Mouse (Mus musculus): ENCODE data around the gene Kif5c. TPM values are rescaled to one million over a fixed set of nuclear protein-coding genes. Genes with fewer than 3 reads are reported as not detected.

Kif5c gene
- polyA plus RNA-seq, 1 experiment from 2014 or later, result 153 TPM

- peak; percentile 54 for ATAC-seq (ENCODE audit: low FRiP score)
- peak overlapping the region; percentile 49 for H3K27ac ChIP-seq
Observed at GRCm38 (mm10) chr2:49655195-49655873, 36.2 kb downstream of the Kif5c start.

GRCm38 (mm10) chr2:49655874-49656195 lies 36.7 kb downstream of the Kif5c start:
- Histone ChIP-seq H3K4me2 (replicated peaks) (peak overlapping the region; percentile 18; the same call in 1 of the 2 replicates), H3K9ac (no peak overlapping the region; the same call in 1 of the 2 replicates), H3K9me3 (replicated peaks) (no peaks in the 10 kb centered on the region), H3K27ac (peak overlapping the region; percentile 49), H3K4me3 (no peak overlapping the region), H3K36me3 (peaks cover 7% of the 10 kb centered on the region), H3K27me3 (no peaks in the 10 kb centered on the region), H3K4me1 (peaks cover 39% of the 10 kb centered on the region)
- ATAC-seq (ENCODE audit: low FRiP score), result no peak; the same call in 1 of the 2 replicates
- WGBS, result 67% methylated on average over 3 of the region's 3 CpGs

More at GRCm38 (mm10) chr2:49655195-49655873, 36.2 kb downstream of the Kif5c start:
- H3K9ac ChIP-seq, result no peak overlapping the region; the same call in 1 of the 2 replicates
- 31% methylated on average over 11 of the region's 11 CpGs for WGBS
- H3K36me3 ChIP-seq, result peaks cover 7% of the 10 kb centered on the region
- peak overlapping the region; percentile 18; the same call in 1 of the 2 replicates for H3K4me2 ChIP-seq (replicated peaks)
- H3K4me3 ChIP-seq, result no peak overlapping the region
- H3K4me1 ChIP-seq, result peaks cover 39% of the 10 kb centered on the region
- H3K27me3 ChIP-seq, result no peaks in the 10 kb centered on the region
- no peaks in the 10 kb centered on the region for H3K9me3 ChIP-seq (replicated peaks)

GRCm38 (mm10) chr2:49656988-49657387 lies 37.9 kb downstream of the Kif5c start:
- no peak overlapping the region for H3K27ac ChIP-seq
- H3K4me1 ChIP-seq, result peaks cover 39% of the 10 kb centered on the region
- 89% methylated on average over 2 of the region's 2 CpGs for WGBS

GRCm38 (mm10) chr2:49657666-49658065 lies 38.6 kb downstream of the Kif5c start:
- H3K9ac ChIP-seq, result no peak overlapping the region
- no peak overlapping the region for H3K4me2 ChIP-seq (replicated peaks)
- H3K36me3 ChIP-seq, result 0 out of 2 replicates have a peak, but pooled peaks cover 1% of the 10 kb centered on the region
- 90% methylated on average over 3 of the region's 3 CpGs for WGBS
- H3K9me3 ChIP-seq (replicated peaks), result no peaks in the 10 kb centered on the region
- H3K4me3 ChIP-seq, result no peak overlapping the region
- H3K4me1 ChIP-seq, result peaks cover 39% of the 10 kb centered on the region
- no peak for ATAC-seq (ENCODE audit: low FRiP score)
- no peaks in the 10 kb centered on the region for H3K27me3 ChIP-seq
- no peak overlapping the region for H3K27ac ChIP-seq

More at GRCm38 (mm10) chr2:49656988-49657387, 37.9 kb downstream of the Kif5c start:
- no peak for ATAC-seq (ENCODE audit: low FRiP score)
- H3K4me3 ChIP-seq, result no peak overlapping the region
- H3K4me2 ChIP-seq (replicated peaks), result no peak overlapping the region
- H3K9ac ChIP-seq, result no peak overlapping the region
- H3K36me3 ChIP-seq, result peaks cover 7% of the 10 kb centered on the region
- H3K27me3 ChIP-seq, result no peaks in the 10 kb centered on the region
- H3K9me3 ChIP-seq (replicated peaks), result no peaks in the 10 kb centered on the region

- no peaks in the 10 kb centered on the region for H3K27me3 ChIP-seq
- H3K27ac ChIP-seq, result no peak overlapping the region
- H3K4me1 ChIP-seq, result peaks cover 39% of the 10 kb centered on the region
- H3K9me3 ChIP-seq (replicated peaks), result no peaks in the 10 kb centered on the region
- H3K4me3 ChIP-seq, result no peak overlapping the region
- H3K4me2 ChIP-seq (replicated peaks), result no peak overlapping the region
- ATAC-seq (ENCODE audit: low FRiP score), result no peak
- H3K9ac ChIP-seq, result no peak overlapping the region
- no peaks in the 10 kb centered on the region for H3K36me3 ChIP-seq
- 69% methylated on average over 4 of the region's 4 CpGs for WGBS
Observed at GRCm38 (mm10) chr2:49658988-49659387, 39.9 kb downstream of the Kif5c start.

GRCm38 (mm10) chr2:49659964-49660363 lies 40.9 kb downstream of the Kif5c start:
- Histone ChIP-seq H3K27ac (peak overlapping the region; percentile 2; the same call in 1 of the 2 replicates), H3K36me3 (no peaks in the 10 kb centered on the region), H3K4me2 (replicated peaks) (no peak overlapping the region), H3K9ac (no peak overlapping the region), H3K9me3 (replicated peaks) (no peaks in the 10 kb centered on the region), H3K4me3 (no peak overlapping the region), H3K4me1 (peaks cover 31% of the 10 kb centered on the region), H3K27me3 (no peaks in the 10 kb centered on the region)
- ATAC-seq (ENCODE audit: low FRiP score), result no peak
- 51% methylated on average over 8 of the region's 8 CpGs for WGBS

GRCm38 (mm10) chr2:49660375-49660923 lies 41.4 kb downstream of the Kif5c start:
- Histone ChIP-seq H3K4me3 (no peak overlapping the region), H3K36me3 (no peaks in the 10 kb centered on the region), H3K4me2 (replicated peaks) (no peak overlapping the region), H3K27me3 (no peaks in the 10 kb centered on the region), H3K4me1 (peaks cover 27% of the 10 kb centered on the region), H3K9ac (no peak overlapping the region), H3K9me3 (replicated peaks) (no peaks in the 10 kb centered on the region), H3K27ac (no peak overlapping the region)
- no peak for ATAC-seq (ENCODE audit: low FRiP score)
- WGBS, result 78% methylated on average over 12 of the region's 12 CpGs

GRCm38 (mm10) chr2:49661348-49661747 lies 42.2 kb downstream of the Kif5c start:
- peaks cover 18% of the 10 kb centered on the region for H3K4me1 ChIP-seq

GRCm38 (mm10) chr2:49661872-49662271 lies 42.8 kb downstream of the Kif5c start:
- ATAC-seq (ENCODE audit: low FRiP score), result no peak
- Histone ChIP-seq H3K36me3 (no peaks in the 10 kb centered on the region), H3K9me3 (replicated peaks) (no peaks in the 10 kb centered on the region), H3K4me3 (no peak overlapping the region), H3K4me1 (peaks cover 18% of the 10 kb centered on the region), H3K9ac (no peak overlapping the region), H3K27me3 (no peaks in the 10 kb centered on the region), H3K4me2 (replicated peaks) (no peak overlapping the region), H3K27ac (no peak overlapping the region)
- 85% methylated on average over 3 of the region's 3 CpGs for WGBS

More at GRCm38 (mm10) chr2:49661348-49661747, 42.2 kb downstream of the Kif5c start:
- H3K36me3 ChIP-seq, result no peaks in the 10 kb centered on the region
- no peaks in the 10 kb centered on the region for H3K27me3 ChIP-seq
- ATAC-seq (ENCODE audit: low FRiP score), result no peak
- H3K27ac ChIP-seq, result no peak overlapping the region
- H3K9me3 ChIP-seq (replicated peaks), result no peaks in the 10 kb centered on the region
- no peak overlapping the region for H3K4me3 ChIP-seq
- no peak overlapping the region for H3K9ac ChIP-seq
- no peak overlapping the region for H3K4me2 ChIP-seq (replicated peaks)

- peak; percentile 49 for ATAC-seq (ENCODE audit: low FRiP score)
- 59% methylated on average over 12 of the region's 12 CpGs for WGBS
- no peaks in the 10 kb centered on the region for H3K27me3 ChIP-seq
- peaks cover 41% of the 10 kb centered on the region for H3K4me1 ChIP-seq
- no peak overlapping the region for H3K4me2 ChIP-seq (replicated peaks)
- H3K9me3 ChIP-seq (replicated peaks), result no peaks in the 10 kb centered on the region
- no peak overlapping the region for H3K9ac ChIP-seq
- H3K36me3 ChIP-seq, result no peaks in the 10 kb centered on the region
- peak overlapping the region; percentile 76 for H3K27ac ChIP-seq
- H3K4me3 ChIP-seq, result no peak overlapping the region
Observed at GRCm38 (mm10) chr2:49671753-49672500, 52.8 kb downstream of the Kif5c start.

GRCm38 (mm10) chr2:49672501-49672874 lies 53.4 kb downstream of the Kif5c start:
- Histone ChIP-seq H3K27ac (peak overlapping the region; percentile 76), H3K4me2 (replicated peaks) (0 out of 2 replicates have a peak overlapping the region, but pooled peaks have one; percentile 1), H3K4me3 (no peak overlapping the region), H3K9ac (no peak overlapping the region), H3K4me1 (peaks cover 42% of the 10 kb centered on the region), H3K9me3 (replicated peaks) (no peaks in the 10 kb centered on the region), H3K36me3 (no peaks in the 10 kb centered on the region), H3K27me3 (no peaks in the 10 kb centered on the region)
- WGBS, result 46% methylated on average over 7 of the region's 7 CpGs
- ATAC-seq (ENCODE audit: low FRiP score), result peak; percentile 55

GRCm38 (mm10) chr2:49676020-49676419 lies 56.9 kb downstream of the Kif5c start:
- H3K4me3 ChIP-seq, result no peak overlapping the region
- no peak overlapping the region for H3K4me2 ChIP-seq (replicated peaks)
- H3K9me3 ChIP-seq (replicated peaks), result no peaks in the 10 kb centered on the region
- 86% methylated on average over 12 of the region's 12 CpGs for WGBS
- peaks cover 53% of the 10 kb centered on the region for H3K4me1 ChIP-seq
- ATAC-seq (ENCODE audit: low FRiP score), result no peak
- H3K36me3 ChIP-seq, result no peaks in the 10 kb centered on the region
- no peaks in the 10 kb centered on the region for H3K27me3 ChIP-seq
- no peak overlapping the region for H3K9ac ChIP-seq
- H3K27ac ChIP-seq, result no peak overlapping the region
